Mouse (Mus musculus): ENCODE results near the gene Slc30a7. TPM values are rescaled to one million over a fixed set of nuclear protein-coding genes. Genes with fewer than 3 reads are reported as not detected.

The Slc30a7 gene
- polyA plus RNA-seq, 1 experiment from 2014 or later: 37.0 TPM

GRCm38 (mm10) chr3:115963597-115963996, 43.6 kb downstream of the Slc30a7 start:
- peaks cover 5% of the 10 kb centered on the region; the same call in 1 of the 2 replicates for H3K36me3 ChIP-seq (ENCODE audit: control insufficient read depth, insufficient read depth, low read length)
- H3K4me1 ChIP-seq (ENCODE audit: control insufficient read depth, insufficient read depth, low read length): no peaks in the 10 kb centered on the region
- no peaks in the 10 kb centered on the region for H3K9me3 ChIP-seq (ENCODE audit: control insufficient read depth, low read depth, low read length)
- H3K27me3 ChIP-seq (ENCODE audit: control insufficient read depth, insufficient read depth, low read length): no peaks in the 10 kb centered on the region
- H3K9ac ChIP-seq (replicated peaks; ENCODE audit: low read depth, low read length): no peak overlapping the region
- ATAC-seq (ENCODE audit: insufficient number of reproducible peaks, insufficient read depth, low FRiP score, low read depth): no peak
- no peak overlapping the region for H3K4me2 ChIP-seq (replicated peaks; ENCODE audit: low read depth, low read length)
- 96% methylated on average over 1 of the region's 1 CpGs for WGBS
- no peak overlapping the region for H3K27ac ChIP-seq (ENCODE audit: low read length)
- no peak overlapping the region for H3K4me3 ChIP-seq (ENCODE audit: low read depth, low read length)

GRCm38 (mm10) chr3:115962028-115962415, 45.2 kb downstream of the Slc30a7 start:
- Histone ChIP-seq H3K4me2 (replicated peaks; ENCODE audit: low read depth, low read length) (no peak overlapping the region), H3K4me1 (ENCODE audit: control insufficient read depth, insufficient read depth, low read length) (no peaks in the 10 kb centered on the region), H3K9me3 (ENCODE audit: control insufficient read depth, low read depth, low read length) (no peaks in the 10 kb centered on the region), H3K27me3 (ENCODE audit: control insufficient read depth, insufficient read depth, low read length) (no peaks in the 10 kb centered on the region), H3K4me3 (ENCODE audit: low read depth, low read length) (no peak overlapping the region), H3K36me3 (ENCODE audit: control insufficient read depth, insufficient read depth, low read length) (peaks cover 13% of the 10 kb centered on the region; the same call in 1 of the 2 replicates), H3K9ac (replicated peaks; ENCODE audit: low read depth, low read length) (no peak overlapping the region), H3K27ac (ENCODE audit: low read length) (no peak overlapping the region)
- WGBS: 89% methylated on average over 4 of the region's 4 CpGs
- ATAC-seq (ENCODE audit: insufficient number of reproducible peaks, insufficient read depth, low FRiP score, low read depth): no peak

GRCm38 (mm10) chr3:115961311-115962027, 45.7 kb downstream of the Slc30a7 start:
- H3K4me3 ChIP-seq (ENCODE audit: low read depth, low read length): no peak overlapping the region
- H3K36me3 ChIP-seq (ENCODE audit: control insufficient read depth, insufficient read depth, low read length): peaks cover 13% of the 10 kb centered on the region; the same call in 1 of the 2 replicates
- no peaks in the 10 kb centered on the region for H3K27me3 ChIP-seq (ENCODE audit: control insufficient read depth, insufficient read depth, low read length)
- no peak for ATAC-seq (ENCODE audit: insufficient number of reproducible peaks, insufficient read depth, low FRiP score, low read depth)
- H3K9ac ChIP-seq (replicated peaks; ENCODE audit: low read depth, low read length): no peak overlapping the region
- H3K27ac ChIP-seq (ENCODE audit: low read length): no peak overlapping the region
- no peaks in the 10 kb centered on the region for H3K4me1 ChIP-seq (ENCODE audit: control insufficient read depth, insufficient read depth, low read length)
- H3K4me2 ChIP-seq (replicated peaks; ENCODE audit: low read depth, low read length): no peak overlapping the region
- 90% methylated on average over 11 of the region's 11 CpGs for WGBS
- H3K9me3 ChIP-seq (ENCODE audit: control insufficient read depth, low read depth, low read length): no peaks in the 10 kb centered on the region

DNA sequence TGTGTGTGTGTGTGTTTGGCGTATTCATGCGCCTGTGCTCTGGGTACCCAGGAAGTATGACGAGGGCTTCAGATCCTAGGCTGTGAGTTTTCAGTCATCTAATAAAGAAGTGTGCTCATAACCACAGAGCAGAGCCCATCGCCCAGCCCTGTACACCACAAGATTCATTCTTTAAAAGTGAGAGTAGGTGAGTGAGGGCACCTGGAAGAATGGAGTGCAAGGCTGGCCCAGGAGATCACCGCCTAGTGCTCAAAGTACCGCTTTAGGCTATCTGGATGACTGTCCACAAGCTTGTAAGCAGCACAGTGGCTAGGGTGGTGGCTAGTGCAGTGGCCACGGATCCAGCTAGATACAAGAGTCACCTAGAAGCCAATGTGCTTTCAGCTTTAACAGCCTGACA, 50.0 kb downstream of the Slc30a7 start:
- 94% methylated on average over 7 of the region's 7 CpGs for WGBS
- no peak for ATAC-seq (ENCODE audit: insufficient number of reproducible peaks, insufficient read depth, low FRiP score, low read depth)
- Histone ChIP-seq H3K36me3 (ENCODE audit: control insufficient read depth, insufficient read depth, low read length) (peaks cover 23% of the 10 kb centered on the region; the same call in 1 of the 2 replicates), H3K9ac (replicated peaks; ENCODE audit: low read depth, low read length) (no peak overlapping the region), H3K4me3 (ENCODE audit: low read depth, low read length) (no peak overlapping the region), H3K4me1 (ENCODE audit: control insufficient read depth, insufficient read depth, low read length) (no peaks in the 10 kb centered on the region), H3K27ac (ENCODE audit: low read length) (no peak overlapping the region), H3K4me2 (replicated peaks; ENCODE audit: low read depth, low read length) (no peak overlapping the region), H3K9me3 (ENCODE audit: control insufficient read depth, low read depth, low read length) (no peaks in the 10 kb centered on the region), H3K27me3 (ENCODE audit: control insufficient read depth, insufficient read depth, low read length) (no peaks in the 10 kb centered on the region)

DNA sequence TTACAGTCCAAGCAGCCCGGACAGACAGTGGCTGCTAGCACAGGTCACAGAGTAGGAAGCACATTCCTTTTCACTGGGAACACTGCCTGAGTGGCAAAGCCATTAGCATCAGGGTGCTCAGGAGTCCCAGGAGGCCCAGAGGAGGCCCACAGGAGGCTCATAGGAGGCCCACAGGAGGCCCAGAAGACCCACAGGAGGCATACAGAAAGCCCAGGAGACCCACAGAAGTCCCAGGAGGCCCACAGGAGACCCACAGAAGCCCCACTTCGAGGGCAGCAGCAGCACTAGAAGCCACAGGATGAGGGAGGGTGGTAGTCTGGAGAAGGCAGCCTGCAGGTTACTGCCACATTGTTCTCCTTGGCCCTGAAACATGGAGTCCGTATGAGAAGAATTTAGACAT, 54.1 kb downstream of the Slc30a7 start:
- no peaks in the 10 kb centered on the region for H3K4me1 ChIP-seq (ENCODE audit: control insufficient read depth, insufficient read depth, low read length)
- no peaks in the 10 kb centered on the region for H3K27me3 ChIP-seq (ENCODE audit: control insufficient read depth, insufficient read depth, low read length)
- H3K9me3 ChIP-seq (ENCODE audit: control insufficient read depth, low read depth, low read length): no peaks in the 10 kb centered on the region
- 79% methylated on average over 3 of the region's 3 CpGs for WGBS
- no peak for ATAC-seq (ENCODE audit: insufficient number of reproducible peaks, insufficient read depth, low FRiP score, low read depth)
- peaks cover 22% of the 10 kb centered on the region; the same call in 1 of the 2 replicates for H3K36me3 ChIP-seq (ENCODE audit: control insufficient read depth, insufficient read depth, low read length)
- no peak overlapping the region for H3K27ac ChIP-seq (ENCODE audit: low read length)
- no peak overlapping the region for H3K4me2 ChIP-seq (replicated peaks; ENCODE audit: low read depth, low read length)
- H3K9ac ChIP-seq (replicated peaks; ENCODE audit: low read depth, low read length): no peak overlapping the region
- H3K4me3 ChIP-seq (ENCODE audit: low read depth, low read length): no peak overlapping the region

DNA sequence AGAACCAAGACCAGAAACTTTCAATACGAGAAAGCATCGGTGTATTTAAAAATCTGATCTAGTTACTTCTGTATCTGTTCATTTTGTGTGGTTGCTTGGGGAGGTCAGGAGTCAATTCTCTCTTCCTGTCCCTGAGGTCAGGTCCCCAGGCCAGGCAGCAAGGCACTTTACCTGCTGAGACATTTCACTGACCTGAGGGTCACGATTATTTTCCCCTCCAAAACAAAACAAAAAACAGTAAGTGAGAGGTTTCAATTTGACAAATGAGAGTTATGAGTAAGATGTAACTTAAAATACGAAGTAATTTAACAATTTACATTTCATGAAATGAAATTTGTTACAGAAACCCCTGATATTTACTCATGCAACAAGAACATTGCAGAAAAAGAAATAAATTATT, 54.9 kb downstream of the Slc30a7 start:
- Histone ChIP-seq H3K4me3 (ENCODE audit: low read depth, low read length) (no peak overlapping the region), H3K4me1 (ENCODE audit: control insufficient read depth, insufficient read depth, low read length) (no peaks in the 10 kb centered on the region), H3K9me3 (ENCODE audit: control insufficient read depth, low read depth, low read length) (no peaks in the 10 kb centered on the region), H3K27ac (ENCODE audit: low read length) (no peak overlapping the region), H3K27me3 (ENCODE audit: control insufficient read depth, insufficient read depth, low read length) (no peaks in the 10 kb centered on the region), H3K4me2 (replicated peaks; ENCODE audit: low read depth, low read length) (no peak overlapping the region), H3K9ac (replicated peaks; ENCODE audit: low read depth, low read length) (no peak overlapping the region), H3K36me3 (ENCODE audit: control insufficient read depth, insufficient read depth, low read length) (peaks cover 17% of the 10 kb centered on the region; the same call in 1 of the 2 replicates)
- ATAC-seq (ENCODE audit: insufficient number of reproducible peaks, insufficient read depth, low FRiP score, low read depth): no peak
- WGBS: 85% methylated on average over 4 of the region's 4 CpGs

DNA sequence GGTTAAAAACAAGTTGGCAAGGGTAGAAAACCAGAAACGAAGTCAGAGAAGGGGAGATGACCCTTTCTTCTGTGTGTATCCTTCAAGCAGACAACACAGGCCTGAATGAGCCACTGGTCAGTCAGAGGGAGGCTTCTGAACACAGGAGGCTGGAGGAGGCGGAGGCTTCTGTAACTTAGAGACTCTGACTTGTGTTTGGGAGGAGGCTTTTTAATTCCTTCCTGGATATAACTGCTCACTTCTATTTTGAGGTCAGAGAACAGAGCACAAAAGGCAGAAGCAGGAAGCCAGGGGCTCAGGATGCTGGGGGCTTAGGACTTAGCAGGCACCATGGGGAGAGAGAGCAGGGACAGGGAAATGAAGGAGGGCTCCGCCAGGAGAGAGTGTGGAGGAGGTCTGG, 56.0 kb downstream of the Slc30a7 start:
- H3K27ac ChIP-seq (ENCODE audit: low read length): no peak overlapping the region
- no peaks in the 10 kb centered on the region for H3K4me1 ChIP-seq (ENCODE audit: control insufficient read depth, insufficient read depth, low read length)
- 80% methylated on average over 3 of the region's 3 CpGs for WGBS
- H3K27me3 ChIP-seq (ENCODE audit: control insufficient read depth, insufficient read depth, low read length): no peaks in the 10 kb centered on the region
- peaks cover 13% of the 10 kb centered on the region; the same call in 1 of the 2 replicates for H3K36me3 ChIP-seq (ENCODE audit: control insufficient read depth, insufficient read depth, low read length)
- ATAC-seq (ENCODE audit: insufficient number of reproducible peaks, insufficient read depth, low FRiP score, low read depth): no peak
- H3K4me3 ChIP-seq (ENCODE audit: low read depth, low read length): no peak overlapping the region
- H3K9me3 ChIP-seq (ENCODE audit: control insufficient read depth, low read depth, low read length): no peaks in the 10 kb centered on the region
- no peak overlapping the region for H3K4me2 ChIP-seq (replicated peaks; ENCODE audit: low read depth, low read length)
- no peak overlapping the region for H3K9ac ChIP-seq (replicated peaks; ENCODE audit: low read depth, low read length)

DNA sequence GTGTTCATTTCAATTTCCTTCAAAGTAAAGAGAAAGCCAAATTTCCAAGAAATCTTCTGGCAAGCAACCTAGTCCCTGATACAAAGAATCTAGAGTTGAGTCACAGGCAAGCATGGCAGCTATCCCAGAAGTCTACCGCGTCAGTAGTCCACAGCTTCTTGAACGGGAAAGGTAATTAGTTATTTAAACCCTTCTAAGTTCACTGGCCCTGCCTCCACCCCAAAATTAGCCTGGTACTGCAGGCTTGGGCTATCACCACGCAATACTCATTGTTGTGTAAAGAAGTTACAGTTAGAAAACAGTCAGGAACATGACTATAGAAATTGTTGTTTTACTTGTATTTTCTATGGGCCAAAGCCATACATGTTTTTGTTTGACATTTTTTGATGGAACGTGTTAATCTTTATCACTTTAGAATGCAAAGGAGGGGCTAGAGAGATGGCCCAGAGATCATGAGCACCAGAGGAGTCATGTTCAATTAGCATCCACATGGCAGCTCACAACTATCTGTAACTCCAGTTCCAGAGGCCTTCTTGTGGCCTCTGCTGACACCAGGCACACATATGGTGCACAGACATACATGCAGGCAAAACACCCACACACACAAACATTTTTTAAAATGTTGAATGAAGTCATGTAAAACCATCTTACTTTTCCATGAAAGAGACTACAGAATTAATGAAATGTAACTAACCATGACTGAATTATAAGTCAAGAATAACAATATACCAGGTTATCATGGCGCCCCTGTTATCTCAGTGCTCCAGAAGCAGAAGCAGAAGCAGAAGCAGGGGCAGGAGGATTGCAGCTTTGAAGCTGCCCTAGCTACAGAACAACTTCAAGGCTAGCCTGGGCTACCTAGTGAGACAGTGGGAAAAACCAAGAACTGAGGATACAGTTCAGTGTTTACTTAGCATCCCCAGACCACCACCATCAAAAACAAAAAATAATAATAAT, 57.0 kb downstream of the Slc30a7 start:
- H3K27me3 ChIP-seq (ENCODE audit: control insufficient read depth, insufficient read depth, low read length): no peaks in the 10 kb centered on the region
- H3K27ac ChIP-seq (ENCODE audit: low read length): no peak overlapping the region
- WGBS: 90% methylated on average over 6 of the region's 6 CpGs
- no peaks in the 10 kb centered on the region for H3K4me1 ChIP-seq (ENCODE audit: control insufficient read depth, insufficient read depth, low read length)
- H3K9ac ChIP-seq (replicated peaks; ENCODE audit: low read depth, low read length): no peak overlapping the region
- H3K36me3 ChIP-seq (ENCODE audit: control insufficient read depth, insufficient read depth, low read length): peaks cover 13% of the 10 kb centered on the region; the same call in 1 of the 2 replicates
- ATAC-seq (ENCODE audit: insufficient number of reproducible peaks, insufficient read depth, low FRiP score, low read depth): no peak
- H3K4me3 ChIP-seq (ENCODE audit: low read depth, low read length): no peak overlapping the region
- no peak overlapping the region for H3K4me2 ChIP-seq (replicated peaks; ENCODE audit: low read depth, low read length)
- no peaks in the 10 kb centered on the region for H3K9me3 ChIP-seq (ENCODE audit: control insufficient read depth, low read depth, low read length)
